Mouse (Mus musculus) C2C12 (cell line): ENCODE data around the gene Ifi211.
"Not testable (repeated sequence)": the region's sequence is repeated elsewhere in the genome, so short reads cannot be mapped to it uniquely, and the experiment has no call there.

ENCODE experiments used
- CEBPB ChIP-seq: IDR thresholded peaks from one replicate; pipeline ENCODE4 v1.6.1; 2011; ENCODE audit warnings: low read depth, mild to moderate bottlenecking, control low read depth, moderate library complexity
- CTCF ChIP-seq: IDR thresholded peaks from one replicate; pipeline ENCODE4 v1.5.1; 2011; ENCODE audit not compliant: control insufficient read depth, insufficient read depth, insufficient read length
- MYOG ChIP-seq: IDR thresholded peaks from one replicate; pipeline ENCODE4 v1.6.1; 2011; ENCODE audit not compliant: control insufficient read depth, insufficient read length; ENCODE audit errors: extremely low read depth

DNA sequence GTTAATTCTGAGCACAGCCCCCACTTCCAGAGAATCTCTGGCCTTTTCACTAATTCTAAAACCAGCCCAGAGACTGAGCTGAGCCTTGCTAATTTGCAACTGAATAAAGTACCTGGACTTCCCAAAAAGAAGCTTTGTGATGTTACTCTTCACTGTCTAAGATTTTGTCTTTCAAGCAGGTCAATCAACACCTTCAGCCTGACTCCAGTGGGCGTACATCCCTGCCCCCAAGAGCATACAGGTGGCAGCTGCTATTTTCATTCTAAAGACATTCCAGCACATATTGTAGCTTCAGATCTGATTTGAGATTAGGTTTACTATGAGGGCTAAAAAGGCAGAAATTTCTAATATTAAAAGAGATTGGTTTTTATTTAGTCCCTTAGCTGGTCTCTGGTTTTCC, 44.3 kb downstream of the Ifi211 start:
- TF ChIP-seq CTCF, CEBPB, MYOG: not testable (repeated sequence)
